Mouse (Mus musculus): Measurements from ENCODE around the gene Msh4.

The Msh4 gene

GRCm38 (mm10) chr3:153906136-153906871 lies at the start of gene Msh4:
Gene Msh4, minus strand, starts transcription at chr3:153906138.
- no peak for DNase-seq (ENCODE audit: low spot score)

- DNase-seq (ENCODE audit: low spot score), result no peak
Measured at GRCm38 (mm10) chr3:153948176-153948575, 42.2 kb upstream of the Msh4 start.

GRCm38 (mm10) chr3:153947271-153947670 lies 41.3 kb upstream of the Msh4 start:
- DNase-seq (ENCODE audit: low spot score), result no peak

- DNase-seq (ENCODE audit: low spot score), result peak; percentile 94
Measured at GRCm38 (mm10) chr3:153944335-153944990, 38.5 kb upstream of the Msh4 start, which contains the start of gene Acadm. Gene Acadm, minus strand, starts transcription at chr3:153944632.

GRCm38 (mm10) chr3:153943901-153944334 lies 38.0 kb upstream of the Msh4 start:
- DNase-seq (ENCODE audit: low spot score), result no peak

GRCm38 (mm10) chr3:153943003-153943640 lies 37.2 kb upstream of the Msh4 start:
- DNase-seq (ENCODE audit: low spot score), result peak; percentile 22

GRCm38 (mm10) chr3:153941613-153942012 lies 35.7 kb upstream of the Msh4 start:
- no peak for DNase-seq (ENCODE audit: low spot score)

GRCm38 (mm10) chr3:153940486-153940885 lies 34.5 kb upstream of the Msh4 start:
- DNase-seq (ENCODE audit: low spot score), result no peak

GRCm38 (mm10) chr3:153940021-153940420 lies 34.1 kb upstream of the Msh4 start:
- no peak for DNase-seq (ENCODE audit: low spot score)

- DNase-seq (ENCODE audit: low spot score), result no peak
Measured at GRCm38 (mm10) chr3:153937116-153937810, 31.3 kb upstream of the Msh4 start.

GRCm38 (mm10) chr3:153935878-153936277 lies 29.9 kb upstream of the Msh4 start:
- no peak for DNase-seq (ENCODE audit: low spot score)

- no peak for DNase-seq (ENCODE audit: low spot score)
Measured at GRCm38 (mm10) chr3:153932461-153932860, 26.5 kb upstream of the Msh4 start.

- no peak for DNase-seq (ENCODE audit: low spot score)
Measured at GRCm38 (mm10) chr3:153929526-153929925, 23.6 kb upstream of the Msh4 start.

GRCm38 (mm10) chr3:153926333-153926732 lies 20.4 kb upstream of the Msh4 start:
- DNase-seq (ENCODE audit: low spot score), result no peak

- DNase-seq (ENCODE audit: low spot score), result no peak
Measured at GRCm38 (mm10) chr3:153921147-153921910, 15.4 kb upstream of the Msh4 start.

GRCm38 (mm10) chr3:153917200-153917599 lies 11.3 kb upstream of the Msh4 start:
- no peak for DNase-seq (ENCODE audit: low spot score)

GRCm38 (mm10) chr3:153913510-153914243 lies 7.7 kb upstream of the Msh4 start:
- peak; percentile 22 for DNase-seq (ENCODE audit: low spot score)

GRCm38 (mm10) chr3:153912546-153913509 lies 6.9 kb upstream of the Msh4 start, which contains the start of gene Rabggtb:
Gene Rabggtb, minus strand, starts transcription at chr3:153913009.
- DNase-seq (ENCODE audit: low spot score), result peak; percentile 94

- peak; percentile 17 for DNase-seq (ENCODE audit: low spot score)
Measured at GRCm38 (mm10) chr3:153911882-153912440, 6.0 kb upstream of the Msh4 start.

Measured in MN1 (cell line).